Mouse (Mus musculus) C2C12 (cell line): ENCODE data around the gene Plcb4. TPM values are rescaled to one million over a fixed set of nuclear protein-coding genes. Genes with fewer than 3 reads are reported as not detected.

Experiments
- H3K27me3 ChIP-seq: one replicate; pipeline ENCODE4 v1.6.1; 2011; ENCODE audit not compliant: control insufficient read depth, insufficient read depth, insufficient read length
- H3K36me3 ChIP-seq: one replicate; pipeline ENCODE4 v1.6.1; 2011; ENCODE audit not compliant: control insufficient read depth, insufficient read depth
- H3K4me3 ChIP-seq: one replicate; pipeline ENCODE4 v1.5.1; 2011; ENCODE audit warnings: mild to moderate bottlenecking, control low read depth; ENCODE audit not compliant: poor library complexity, insufficient read depth, severe bottlenecking
- H3K79me2 ChIP-seq: one replicate; pipeline ENCODE4 v1.6.1; 2011; ENCODE audit not compliant: control insufficient read depth, insufficient read depth
- H3K79me3 ChIP-seq: one replicate; pipeline ENCODE4 v1.6.1; 2011; ENCODE audit warnings: low read depth, control low read depth
- H3ac ChIP-seq: one replicate; pipeline ENCODE3; 2011; ENCODE audit warnings: low read depth; ENCODE audit not compliant: control insufficient read depth, insufficient read length
- CEBPB ChIP-seq: IDR thresholded peaks from one replicate; pipeline ENCODE4 v1.6.1; 2011; ENCODE audit warnings: low read depth, mild to moderate bottlenecking, control low read depth, moderate library complexity
- CTCF ChIP-seq: IDR thresholded peaks from one replicate; pipeline ENCODE4 v1.5.1; 2011; ENCODE audit not compliant: control insufficient read depth, insufficient read depth, insufficient read length
- FOSL1 ChIP-seq: IDR thresholded peaks from one replicate; pipeline ENCODE4 v1.8.0; 2011; ENCODE audit warnings: mild to moderate bottlenecking, low read length; ENCODE audit not compliant: poor library complexity, insufficient read depth, severe bottlenecking
- MAX ChIP-seq: IDR thresholded peaks from one replicate; pipeline ENCODE4 v1.6.1; 2011; ENCODE audit warnings: mild to moderate bottlenecking, control low read depth
- MYOD1 ChIP-seq: IDR thresholded peaks from one replicate; pipeline ENCODE4 v1.6.1; 2011; ENCODE audit warnings: low read depth; ENCODE audit not compliant: control insufficient read depth, insufficient read length
- MYOG ChIP-seq: IDR thresholded peaks from one replicate; pipeline ENCODE4 v1.6.1; 2011; ENCODE audit not compliant: control insufficient read depth, insufficient read length; ENCODE audit errors: extremely low read depth
- USF1 ChIP-seq: IDR thresholded peaks from one replicate; pipeline ENCODE4 v1.6.1; 2011; ENCODE audit warnings: low read depth, mild to moderate bottlenecking, control low read depth, moderate library complexity
- polyA plus RNA-seq: library from polyadenylated mRNA; unstranded; fragments of >200 nt; fragmentation: generic; extraction: Trizol; gene quantifications from one replicate; pipeline ENCODE4 v1.2.1, GENCODE M21; 2012; ENCODE audit warnings: missing spikeins

Plcb4 gene
- polyA plus RNA-seq, 1 experiment = 3.0 TPM

- no peaks in the 10 kb centered on the region for H3K79me2 ChIP-seq
- H3K36me3 ChIP-seq = no peaks in the 10 kb centered on the region
- H3K4me3 ChIP-seq = no peak overlapping the region
- no peak overlapping the region for H3ac ChIP-seq
- no peaks in the 10 kb centered on the region for H3K27me3 ChIP-seq
- H3K79me3 ChIP-seq = no peaks in the 10 kb centered on the region
- no peak for TF ChIP-seq CTCF
- TF ChIP-seq MYOG = no peak
- TF ChIP-seq USF1 = no peak
- no peak for TF ChIP-seq MAX
- no peak for TF ChIP-seq FOSL1
- no peak for TF ChIP-seq MYOD1
- TF ChIP-seq CEBPB = no peak
Measured at GRCm38 (mm10) chr2:135686692-135687091, 27.9 kb downstream of the Plcb4 start.

- Histone ChIP-seq H3K27me3 (no peaks in the 10 kb centered on the region), H3K36me3 (no peaks in the 10 kb centered on the region), H3K79me2 (no peaks in the 10 kb centered on the region), H3K4me3 (no peak overlapping the region), H3K79me3 (no peaks in the 10 kb centered on the region), H3ac (no peak overlapping the region)
- TF ChIP-seq MYOG = no peak
- no peak for TF ChIP-seq CEBPB
- no peak for TF ChIP-seq MAX
- TF ChIP-seq CTCF = no peak
- no peak for TF ChIP-seq FOSL1
- TF ChIP-seq MYOD1 = no peak
- TF ChIP-seq USF1 = no peak
Measured at GRCm38 (mm10) chr2:135687585-135687984, 28.8 kb downstream of the Plcb4 start.

DNA sequence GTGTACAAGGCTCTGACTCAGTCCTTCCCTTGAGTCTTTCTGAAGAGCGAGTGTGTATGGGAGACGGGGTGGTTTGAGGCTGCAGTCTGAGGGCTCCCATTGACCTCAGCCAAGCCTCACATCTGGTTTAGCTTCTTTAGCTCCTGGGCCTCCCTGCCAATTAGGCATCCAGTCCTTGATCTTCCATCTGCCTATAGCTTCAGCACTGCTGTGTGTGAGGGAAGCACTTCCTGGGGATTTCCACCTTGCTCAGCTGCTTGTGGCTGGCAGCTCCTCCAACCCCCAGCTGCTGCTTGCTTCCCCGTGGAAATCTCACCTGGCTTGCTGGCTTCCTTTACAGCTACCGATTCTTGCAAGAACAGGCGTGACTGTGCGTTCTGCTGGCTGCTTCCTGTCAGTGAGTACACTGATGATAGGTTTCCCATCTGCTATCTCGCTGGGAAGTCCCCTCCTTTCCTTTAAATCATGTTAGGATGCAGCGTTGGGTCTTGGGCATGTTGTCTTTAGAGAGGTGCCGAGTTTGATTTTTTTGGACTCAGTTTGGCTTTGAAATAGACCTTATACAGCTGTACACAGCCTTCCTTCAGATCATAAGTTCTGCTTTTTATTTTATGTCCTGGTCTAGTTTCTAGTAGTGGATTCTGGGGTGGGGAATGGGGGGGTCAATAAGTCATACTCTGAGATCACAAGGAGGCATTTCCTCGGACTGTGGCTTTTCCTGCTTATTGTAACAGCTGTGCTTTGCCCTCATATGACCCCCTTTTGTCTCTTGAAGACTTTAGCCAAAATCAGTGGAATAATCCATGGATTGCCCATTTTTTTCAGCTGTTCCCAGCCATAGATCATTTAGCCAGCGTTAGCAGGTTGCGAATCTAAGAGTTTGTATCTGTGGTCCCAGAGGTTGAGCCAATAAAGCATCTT, 34.0 kb downstream of the Plcb4 start:
- H3K79me3 ChIP-seq = no peaks in the 10 kb centered on the region
- no peaks in the 10 kb centered on the region for H3K27me3 ChIP-seq
- TF ChIP-seq MYOD1 (peak; percentile 78), CEBPB (no peak), FOSL1 (no peak), USF1 (no peak)
- H3K4me3 ChIP-seq = no peak overlapping the region
- no peaks in the 10 kb centered on the region for H3K36me3 ChIP-seq
- no peaks in the 10 kb centered on the region for H3K79me2 ChIP-seq
- no peak overlapping the region for H3ac ChIP-seq

DNA sequence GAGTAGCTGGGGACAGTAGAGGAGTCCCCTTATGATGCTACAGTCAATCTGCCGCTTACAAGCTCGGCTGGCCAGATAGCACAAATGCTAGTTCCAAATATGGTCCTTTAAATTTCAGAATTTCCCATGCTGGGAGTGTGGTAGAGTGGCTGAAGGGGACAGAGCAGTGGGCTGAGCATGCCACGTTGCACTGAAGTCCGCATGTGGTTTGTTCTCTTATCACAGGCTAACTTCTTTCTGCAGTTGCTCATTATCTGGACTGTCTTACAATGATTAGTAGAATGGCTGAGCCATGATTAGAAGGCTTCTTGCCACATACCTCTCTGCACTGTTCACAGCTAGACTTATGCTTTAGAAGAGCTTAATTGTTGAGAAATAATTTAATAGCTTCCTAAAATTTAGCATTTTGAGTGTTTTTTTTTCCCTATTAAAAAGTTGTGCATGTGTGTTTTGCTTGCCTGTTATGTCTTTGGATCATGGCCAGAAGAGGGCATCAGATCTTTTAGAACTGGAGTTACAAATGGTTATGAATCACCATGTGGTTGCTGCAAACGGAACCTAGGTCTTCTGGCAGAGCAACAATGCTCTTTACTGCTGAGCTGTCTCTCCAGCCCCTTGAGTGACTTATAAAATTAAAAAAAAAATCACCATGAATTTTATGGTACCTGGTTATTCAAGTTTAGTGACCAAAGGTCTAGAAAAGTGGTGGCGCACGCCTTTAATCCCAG, 42.0 kb downstream of the Plcb4 start:
- Histone ChIP-seq H3K79me2 (no peaks in the 10 kb centered on the region), H3K36me3 (no peaks in the 10 kb centered on the region), H3K79me3 (no peaks in the 10 kb centered on the region), H3K4me3 (no peak overlapping the region), H3ac (no peak overlapping the region), H3K27me3 (no peaks in the 10 kb centered on the region)
- TF ChIP-seq MAX = no peak
- TF ChIP-seq FOSL1 = no peak
- no peak for TF ChIP-seq MYOD1
- no peak for TF ChIP-seq CEBPB
- no peak for TF ChIP-seq USF1
- TF ChIP-seq MYOG = no peak
- no peak for TF ChIP-seq CTCF

- Histone ChIP-seq H3K79me2 (no peaks in the 10 kb centered on the region), H3K79me3 (no peaks in the 10 kb centered on the region), H3K36me3 (no peaks in the 10 kb centered on the region), H3K27me3 (no peaks in the 10 kb centered on the region), H3K4me3 (no peak overlapping the region), H3ac (no peak overlapping the region)
- no peak for TF ChIP-seq CEBPB
Measured at GRCm38 (mm10) chr2:135704673-135705072, 45.9 kb downstream of the Plcb4 start.

- H3K79me3 ChIP-seq = no peaks in the 10 kb centered on the region
- no peaks in the 10 kb centered on the region for H3K36me3 ChIP-seq
- TF ChIP-seq FOSL1 = no peak
- TF ChIP-seq USF1 = no peak
- no peak for TF ChIP-seq CEBPB
- TF ChIP-seq MYOD1 = no peak
- TF ChIP-seq CTCF = no peak
- no peak for TF ChIP-seq MAX
- no peak for TF ChIP-seq MYOG
- H3ac ChIP-seq = no peak overlapping the region
- H3K4me3 ChIP-seq = no peak overlapping the region
- no peaks in the 10 kb centered on the region for H3K27me3 ChIP-seq
- H3K79me2 ChIP-seq = no peaks in the 10 kb centered on the region
Measured at GRCm38 (mm10) chr2:135707305-135707704, 48.5 kb downstream of the Plcb4 start.
